Mouse (Mus musculus) liver, embryonic 16.5 days (tissue): Measurements from ENCODE around the gene Cnmd. TPM values are rescaled to one million over a fixed set of nuclear protein-coding genes. Genes with fewer than 3 reads are reported as not detected.

Experiments used
- ATAC-seq: fragments of 200-750 bp; cut with Nextera tagmentation; 2 replicates; pipeline ENCODE4 v1.8.0; 2017; ENCODE audit warnings: low read depth, mild to moderate bottlenecking, moderate number of reproducible peaks, moderate library complexity
- H3K27ac ChIP-seq: fragments of 300-500 bp; sonication (generic); 2 replicates; pipeline ENCODE4 v1.5.1; 2014; ENCODE audit warnings: mild to moderate bottlenecking, low read length
- H3K27me3 ChIP-seq: fragments of 300-500 bp; sonication (generic); 2 replicates; pipeline ENCODE4 v1.6.1; 2014; ENCODE audit warnings: low read depth, low read length, mixed read lengths; ENCODE audit not compliant: control insufficient read depth, insufficient read depth
- H3K36me3 ChIP-seq: fragments of 300-500 bp; sonication (generic); 2 replicates; pipeline ENCODE4 v1.6.1; 2014; ENCODE audit warnings: mild to moderate bottlenecking; ENCODE audit not compliant: control insufficient read depth, insufficient read depth
- H3K4me1 ChIP-seq: fragments of 300-500 bp; sonication (generic); 2 replicates; pipeline ENCODE4 v1.6.1; 2014; ENCODE audit warnings: low read depth, low read length, mixed read lengths; ENCODE audit not compliant: control insufficient read depth
- H3K4me2 ChIP-seq: fragments of 300-500 bp; sonication (generic); 2 replicates; pipeline ENCODE4 v1.6.1; 2014; ENCODE audit warnings: low read depth, low read length, mixed read lengths
- H3K4me3 ChIP-seq: fragments of 300-500 bp; sonication (generic); 2 replicates; pipeline ENCODE4 v1.5.1; 2014; ENCODE audit warnings: low read depth, mild to moderate bottlenecking, low read length
- H3K9ac ChIP-seq: fragments of 300-500 bp; sonication (generic); 2 replicates; pipeline ENCODE4 v1.6.1; 2014; ENCODE audit warnings: low read depth, low read length
- H3K9me3 ChIP-seq: fragments of 300-500 bp; sonication (generic); replicated peaks from 2 replicates; pipeline ENCODE4 v1.6.1; 2016; ENCODE audit warnings: low read length; ENCODE audit not compliant: control insufficient read depth
- WGBS: fragments of 180-500 bp; shearing (Covaris S2); extraction: QIAGEN DNeasy Blood & Tissue Kit; methylation state at CpG from one replicate; pipeline ENCODE4 v1.1.7; 2014; ENCODE audit not compliant: insufficient replicate concordance; 5-methylcytosine and 5-hydroxymethylcytosine counted together
- polyA plus RNA-seq: library from polyadenylated mRNA; unstranded; fragments of >200 nt; fragmentation: Nextera tagmentation; extraction: Ambion mirVana; gene quantifications from 2 replicates; pipeline ENCODE4 v1.2.1, GENCODE M21; 2015

The Cnmd gene
- polyA plus RNA-seq, 1 experiment from 2014 or later: 0.09 TPM

GRCm38 (mm10) chr14:79658748-79659508, 3.0 kb downstream of the Cnmd start:
- H3K27ac ChIP-seq: no peak overlapping the region
- no peak overlapping the region for H3K4me2 ChIP-seq
- no peaks in the 10 kb centered on the region for H3K9me3 ChIP-seq
- no peaks in the 10 kb centered on the region; the same call in 1 of the 2 replicates for H3K4me1 ChIP-seq
- WGBS: 57% methylated on average over 6 of the region's 6 CpGs
- ATAC-seq: no peak
- H3K36me3 ChIP-seq: no peaks in the 10 kb centered on the region
- H3K4me3 ChIP-seq: no peak overlapping the region
- no peak overlapping the region for H3K9ac ChIP-seq
- peaks cover 7% of the 10 kb centered on the region for H3K27me3 ChIP-seq

GRCm38 (mm10) chr14:79658286-79658685, 3.7 kb downstream of the Cnmd start:
- Histone ChIP-seq H3K4me1 (no peaks in the 10 kb centered on the region; the same call in 1 of the 2 replicates), H3K4me2 (no peak overlapping the region), H3K9me3 (no peaks in the 10 kb centered on the region), H3K36me3 (no peaks in the 10 kb centered on the region), H3K9ac (no peak overlapping the region), H3K27me3 (peaks cover 7% of the 10 kb centered on the region), H3K27ac (no peak overlapping the region), H3K4me3 (no peak overlapping the region)
- WGBS: 70% methylated on average over 5 of the region's 5 CpGs
- ATAC-seq: no peak

- Histone ChIP-seq H3K4me3 (no peak overlapping the region), H3K27me3 (no peaks in the 10 kb centered on the region), H3K4me1 (no peaks in the 10 kb centered on the region), H3K36me3 (no peaks in the 10 kb centered on the region), H3K27ac (no peak overlapping the region), H3K9ac (no peak overlapping the region), H3K9me3 (no peaks in the 10 kb centered on the region), H3K4me2 (no peak overlapping the region)
- WGBS: 44% methylated on average over 4 of the region's 4 CpGs
- no peak for ATAC-seq
Observed at GRCm38 (mm10) chr14:79652654-79653053, 9.3 kb downstream of the Cnmd start.

GRCm38 (mm10) chr14:79649680-79650079, 12.3 kb downstream of the Cnmd start:
- Histone ChIP-seq H3K4me1 (no peaks in the 10 kb centered on the region), H3K4me2 (no peak overlapping the region), H3K27me3 (peaks cover 5% of the 10 kb centered on the region), H3K4me3 (no peak overlapping the region), H3K9ac (no peak overlapping the region), H3K9me3 (no peaks in the 10 kb centered on the region), H3K27ac (no peak overlapping the region), H3K36me3 (no peaks in the 10 kb centered on the region)
- 42% methylated on average over 3 of the region's 3 CpGs for WGBS
- ATAC-seq: no peak

- no peak overlapping the region for H3K4me2 ChIP-seq
Observed at GRCm38 (mm10) chr14:79645378-79645777, 16.6 kb downstream of the Cnmd start.

GRCm38 (mm10) chr14:79642063-79642462, 19.9 kb downstream of the Cnmd start:
- Histone ChIP-seq H3K9ac (no peak overlapping the region), H3K4me1 (no peaks in the 10 kb centered on the region), H3K27ac (no peak overlapping the region), H3K4me2 (no peak overlapping the region), H3K9me3 (no peaks in the 10 kb centered on the region), H3K27me3 (peaks cover 5% of the 10 kb centered on the region), H3K36me3 (no peaks in the 10 kb centered on the region), H3K4me3 (no peak overlapping the region)
- ATAC-seq: no peak
- 61% methylated on average over 9 of the region's 9 CpGs for WGBS

More at GRCm38 (mm10) chr14:79645378-79645777, 16.6 kb downstream of the Cnmd start:
- no peak for ATAC-seq
- Histone ChIP-seq H3K27ac (no peak overlapping the region), H3K27me3 (peaks cover 5% of the 10 kb centered on the region), H3K36me3 (no peaks in the 10 kb centered on the region), H3K4me3 (no peak overlapping the region), H3K9ac (no peak overlapping the region), H3K9me3 (no peaks in the 10 kb centered on the region), H3K4me1 (no peaks in the 10 kb centered on the region)
- WGBS: 17% methylated on average over 11 of the region's 11 CpGs

- Histone ChIP-seq H3K27ac (no peak overlapping the region), H3K4me1 (no peaks in the 10 kb centered on the region), H3K4me2 (no peak overlapping the region), H3K9ac (no peak overlapping the region), H3K27me3 (no peaks in the 10 kb centered on the region), H3K36me3 (no peaks in the 10 kb centered on the region), H3K4me3 (no peak overlapping the region), H3K9me3 (no peaks in the 10 kb centered on the region)
- WGBS: 59% methylated on average over 4 of the region's 4 CpGs
- no peak for ATAC-seq
Observed at GRCm38 (mm10) chr14:79636814-79637213, 25.2 kb downstream of the Cnmd start.

GRCm38 (mm10) chr14:79633196-79633595, 28.8 kb downstream of the Cnmd start:
- Histone ChIP-seq H3K9me3 (no peaks in the 10 kb centered on the region), H3K27me3 (no peaks in the 10 kb centered on the region), H3K36me3 (no peaks in the 10 kb centered on the region), H3K4me2 (no peak overlapping the region), H3K4me3 (no peak overlapping the region), H3K27ac (no peak overlapping the region), H3K4me1 (no peaks in the 10 kb centered on the region), H3K9ac (no peak overlapping the region)
- no peak for ATAC-seq
- 66% methylated on average over 2 of the region's 2 CpGs for WGBS

GRCm38 (mm10) chr14:79632330-79632729, 29.6 kb downstream of the Cnmd start:
- H3K4me3 ChIP-seq: no peak overlapping the region
- WGBS: 80% methylated on average over 6 of the region's 6 CpGs
- H3K9me3 ChIP-seq: no peaks in the 10 kb centered on the region
- ATAC-seq: no peak
- no peak overlapping the region for H3K4me2 ChIP-seq
- no peaks in the 10 kb centered on the region for H3K4me1 ChIP-seq
- no peaks in the 10 kb centered on the region for H3K27me3 ChIP-seq
- H3K36me3 ChIP-seq: no peaks in the 10 kb centered on the region
- H3K27ac ChIP-seq: no peak overlapping the region
- H3K9ac ChIP-seq: no peak overlapping the region
